Mouse (Mus musculus): ENCODE measurements around the gene Epb41l5. TPM values are rescaled to one million over a fixed set of nuclear protein-coding genes. Genes with fewer than 3 reads are reported as not detected.

Gene Epb41l5
- polyA plus RNA-seq, 1 experiment, result 5.4 TPM

DNA sequence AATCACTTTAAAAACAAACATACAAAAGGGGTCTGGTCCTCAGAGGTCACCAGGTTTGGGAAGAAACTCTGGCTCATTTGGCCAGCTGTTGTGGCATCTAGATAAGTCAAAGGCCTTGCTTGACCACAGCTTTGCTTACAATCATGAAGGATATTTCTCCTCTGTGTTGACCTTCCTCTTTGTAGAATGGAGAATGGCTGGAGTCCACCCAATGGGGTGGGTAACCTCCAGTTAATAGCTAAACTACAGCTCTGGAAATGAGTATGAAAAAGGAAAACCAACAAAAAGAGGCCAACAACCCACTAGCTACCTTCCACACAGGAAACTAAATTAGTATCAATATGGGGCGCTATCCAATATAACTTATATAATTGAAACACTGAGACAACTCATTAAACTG, 97.1 kb downstream of the Epb41l5 start:
- Histone ChIP-seq H3K4me3 (ENCODE audit: insufficient read depth, low read length) (no peak overlapping the region), H3K4me1 (ENCODE audit: control insufficient read depth, insufficient read depth, low read length) (no peaks in the 10 kb centered on the region), H3K27ac (ENCODE audit: insufficient read depth, low read length) (no peak overlapping the region)
- no peak for TF ChIP-seq CTCF (IDR thresholded peaks at IDR 0.05; ENCODE audit: extremely low read depth, insufficient read depth, low read length)
- no peak for TF ChIP-seq POLR2A (IDR thresholded peaks at IDR 0.05; ENCODE audit: extremely low read depth, insufficient read depth, low read length)

GRCm38 (mm10) chr1:119550064-119550463, 98.7 kb downstream of the Epb41l5 start:
- H3K27ac ChIP-seq (ENCODE audit: insufficient read depth, low read length), result no peak overlapping the region
- TF ChIP-seq POLR2A (IDR thresholded peaks at IDR 0.05; ENCODE audit: extremely low read depth, insufficient read depth, low read length) (no peak), CTCF (IDR thresholded peaks at IDR 0.05; ENCODE audit: extremely low read depth, insufficient read depth, low read length) (no peak)
- H3K4me3 ChIP-seq (ENCODE audit: insufficient read depth, low read length), result no peak overlapping the region
- no peaks in the 10 kb centered on the region for H3K4me1 ChIP-seq (ENCODE audit: control insufficient read depth, insufficient read depth, low read length)

- no peak overlapping the region for H3K27ac ChIP-seq (ENCODE audit: insufficient read depth, low read length)
- no peak overlapping the region for H3K4me3 ChIP-seq (ENCODE audit: insufficient read depth, low read length)
- TF ChIP-seq POLR2A (IDR thresholded peaks at IDR 0.05; ENCODE audit: extremely low read depth, insufficient read depth, low read length) (no peak), CTCF (IDR thresholded peaks at IDR 0.05; ENCODE audit: extremely low read depth, insufficient read depth, low read length) (no peak)
- H3K4me1 ChIP-seq (ENCODE audit: control insufficient read depth, insufficient read depth, low read length), result no peaks in the 10 kb centered on the region
Measured at GRCm38 (mm10) chr1:119549327-119549689, 99.5 kb downstream of the Epb41l5 start.

GRCm38 (mm10) chr1:119548668-119549326, 100.0 kb downstream of the Epb41l5 start:
- H3K4me3 ChIP-seq (ENCODE audit: insufficient read depth, low read length), result no peak overlapping the region
- TF ChIP-seq CTCF (IDR thresholded peaks at IDR 0.05; ENCODE audit: extremely low read depth, insufficient read depth, low read length) (peak; percentile 83), POLR2A (IDR thresholded peaks at IDR 0.05; ENCODE audit: extremely low read depth, insufficient read depth, low read length) (no peak)
- H3K27ac ChIP-seq (ENCODE audit: insufficient read depth, low read length), result no peak overlapping the region
- no peaks in the 10 kb centered on the region for H3K4me1 ChIP-seq (ENCODE audit: control insufficient read depth, insufficient read depth, low read length)

DNA sequence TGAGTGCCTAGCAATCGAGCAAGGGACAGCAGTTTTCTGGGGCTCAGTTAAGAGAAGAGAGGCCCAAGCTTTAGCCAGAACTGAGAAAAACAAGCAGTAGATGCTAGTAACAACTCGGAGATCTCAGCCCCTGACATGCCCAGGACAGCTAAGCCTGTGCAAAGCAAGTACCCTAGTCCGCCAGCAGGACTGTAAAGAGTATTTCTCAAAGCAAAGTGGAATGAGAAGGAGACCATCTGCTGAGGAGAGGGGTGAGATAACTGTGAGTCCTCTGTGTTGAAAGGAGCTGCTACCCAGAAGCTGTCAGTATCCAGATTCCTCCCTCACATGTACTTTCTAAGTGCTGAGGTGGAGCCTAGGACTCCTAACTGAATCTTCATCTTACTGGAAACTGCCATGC, 102.3 kb downstream of the Epb41l5 start:
- TF ChIP-seq CTCF (IDR thresholded peaks at IDR 0.05; ENCODE audit: extremely low read depth, insufficient read depth, low read length) (no peak), POLR2A (IDR thresholded peaks at IDR 0.05; ENCODE audit: extremely low read depth, insufficient read depth, low read length) (no peak)
- Histone ChIP-seq H3K4me3 (ENCODE audit: insufficient read depth, low read length) (no peak overlapping the region), H3K27ac (ENCODE audit: insufficient read depth, low read length) (no peak overlapping the region), H3K4me1 (ENCODE audit: control insufficient read depth, insufficient read depth, low read length) (no peaks in the 10 kb centered on the region)

- H3K4me3 ChIP-seq (ENCODE audit: insufficient read depth, low read length), result no peak overlapping the region
- H3K27ac ChIP-seq (ENCODE audit: insufficient read depth, low read length), result no peak overlapping the region
- H3K4me1 ChIP-seq (ENCODE audit: control insufficient read depth, insufficient read depth, low read length), result no peaks in the 10 kb centered on the region
- no peak for TF ChIP-seq POLR2A (IDR thresholded peaks at IDR 0.05; ENCODE audit: extremely low read depth, insufficient read depth, low read length)
- TF ChIP-seq CTCF (IDR thresholded peaks at IDR 0.05; ENCODE audit: extremely low read depth, insufficient read depth, low read length), result no peak
Measured at GRCm38 (mm10) chr1:119545671-119546070, 103.1 kb downstream of the Epb41l5 start.

DNA sequence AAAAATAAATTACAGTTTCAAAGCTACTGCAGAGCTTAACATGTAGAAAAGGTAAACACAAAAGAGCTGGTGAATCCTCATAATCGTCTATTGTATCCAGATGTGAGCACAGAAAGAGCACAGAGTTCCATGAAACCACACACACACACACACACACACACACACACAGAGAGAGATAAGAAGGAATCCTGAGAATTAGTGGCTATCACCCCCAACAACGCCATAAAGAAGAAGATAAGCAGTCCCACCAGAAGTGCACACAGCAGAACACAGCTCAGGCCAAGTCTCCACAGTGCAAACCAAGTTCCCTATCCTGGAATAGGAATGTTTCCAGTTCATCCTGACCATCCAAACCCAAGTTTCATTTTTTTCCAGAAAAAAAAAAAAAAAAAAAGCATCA, 103.6 kb downstream of the Epb41l5 start:
- Histone ChIP-seq H3K4me3 (ENCODE audit: insufficient read depth, low read length) (no peak overlapping the region), H3K27ac (ENCODE audit: insufficient read depth, low read length) (no peak overlapping the region), H3K4me1 (ENCODE audit: control insufficient read depth, insufficient read depth, low read length) (no peaks in the 10 kb centered on the region)
- TF ChIP-seq CTCF (IDR thresholded peaks at IDR 0.05; ENCODE audit: extremely low read depth, insufficient read depth, low read length), result no peak
- no peak for TF ChIP-seq POLR2A (IDR thresholded peaks at IDR 0.05; ENCODE audit: extremely low read depth, insufficient read depth, low read length)

GRCm38 (mm10) chr1:119544611-119545155, 104.1 kb downstream of the Epb41l5 start:
- no peak for TF ChIP-seq CTCF (IDR thresholded peaks at IDR 0.05; ENCODE audit: extremely low read depth, insufficient read depth, low read length)
- no peak for TF ChIP-seq POLR2A (IDR thresholded peaks at IDR 0.05; ENCODE audit: extremely low read depth, insufficient read depth, low read length)
- Histone ChIP-seq H3K4me3 (ENCODE audit: insufficient read depth, low read length) (no peak overlapping the region), H3K4me1 (ENCODE audit: control insufficient read depth, insufficient read depth, low read length) (no peaks in the 10 kb centered on the region)

DNA sequence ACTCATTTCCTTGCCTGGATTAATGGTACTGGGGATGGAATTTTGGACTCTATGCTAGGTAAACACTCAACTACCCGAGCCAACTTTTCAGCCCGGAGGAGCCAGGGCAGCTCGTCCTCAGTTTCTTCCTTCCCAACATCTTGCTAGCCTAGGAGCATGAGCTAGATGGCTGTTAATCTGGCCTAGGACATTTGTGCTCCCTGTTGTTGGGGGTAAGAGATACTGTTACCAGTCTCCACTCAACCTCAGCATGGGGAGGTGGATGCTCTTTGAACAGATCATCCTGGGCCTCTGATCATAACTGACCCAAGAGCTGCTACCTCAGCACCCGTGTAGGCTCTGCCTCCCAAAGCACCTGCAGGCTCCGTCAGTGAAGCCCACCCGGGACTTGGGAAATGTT, 105.5 kb downstream of the Epb41l5 start:
- Histone ChIP-seq H3K4me1 (ENCODE audit: control insufficient read depth, insufficient read depth, low read length) (no peaks in the 10 kb centered on the region), H3K27ac (ENCODE audit: insufficient read depth, low read length) (no peak overlapping the region), H3K4me3 (ENCODE audit: insufficient read depth, low read length) (no peak overlapping the region)
- no peak for TF ChIP-seq CTCF (IDR thresholded peaks at IDR 0.05; ENCODE audit: extremely low read depth, insufficient read depth, low read length)
- no peak for TF ChIP-seq POLR2A (IDR thresholded peaks at IDR 0.05; ENCODE audit: extremely low read depth, insufficient read depth, low read length)

More at GRCm38 (mm10) chr1:119544611-119545155, 104.1 kb downstream of the Epb41l5 start:
- H3K27ac ChIP-seq (ENCODE audit: insufficient read depth, low read length), result no peak overlapping the region

- H3K4me3 ChIP-seq (ENCODE audit: insufficient read depth, low read length), result no peak overlapping the region
- no peak for TF ChIP-seq CTCF (IDR thresholded peaks at IDR 0.05; ENCODE audit: extremely low read depth, insufficient read depth, low read length)
- no peak for TF ChIP-seq POLR2A (IDR thresholded peaks at IDR 0.05; ENCODE audit: extremely low read depth, insufficient read depth, low read length)
- H3K4me1 ChIP-seq (ENCODE audit: control insufficient read depth, insufficient read depth, low read length), result no peaks in the 10 kb centered on the region
- H3K27ac ChIP-seq (ENCODE audit: insufficient read depth, low read length), result no peak overlapping the region
Measured at GRCm38 (mm10) chr1:119541570-119541969, 107.2 kb downstream of the Epb41l5 start.

All from cortical plate, adult 2 months (tissue).